Mouse (Mus musculus) ovary, adult 18-20 months (tissue): ENCODE measurements around the gene Cybrd1.

Experiments
- DNase-seq: peaks from one replicate; pipeline ENCODE4 v3.0.0; 2022; ENCODE audit warnings: low spot score, mixed read lengths

Gene Cybrd1

GRCm38 (mm10) chr2:71123591-71123990 lies 5.9 kb downstream of the Cybrd1 start:
- no peak for DNase-seq

GRCm38 (mm10) chr2:71127779-71128534 lies 10.2 kb downstream of the Cybrd1 start:
- no peak for DNase-seq

GRCm38 (mm10) chr2:71130366-71130765 lies 12.6 kb downstream of the Cybrd1 start:
- no peak for DNase-seq

GRCm38 (mm10) chr2:71131866-71132496 lies 14.3 kb downstream of the Cybrd1 start:
- no peak for DNase-seq

GRCm38 (mm10) chr2:71134041-71134505 lies 16.4 kb downstream of the Cybrd1 start:
- DNase-seq: peak; percentile 42

- DNase-seq: no peak
Measured at GRCm38 (mm10) chr2:71134836-71135235, 17.1 kb downstream of the Cybrd1 start.

GRCm38 (mm10) chr2:71140622-71141021 lies 22.9 kb downstream of the Cybrd1 start:
- no peak for DNase-seq

GRCm38 (mm10) chr2:71142410-71142809 lies 24.7 kb downstream of the Cybrd1 start:
- no peak for DNase-seq

GRCm38 (mm10) chr2:71145853-71146252 lies 28.1 kb downstream of the Cybrd1 start:
- DNase-seq: no peak

GRCm38 (mm10) chr2:71146266-71146665 lies 28.5 kb downstream of the Cybrd1 start:
- DNase-seq: no peak

GRCm38 (mm10) chr2:71147816-71148215 lies 30.1 kb downstream of the Cybrd1 start:
- DNase-seq: no peak

GRCm38 (mm10) chr2:71152170-71152569 lies 34.4 kb downstream of the Cybrd1 start:
- no peak for DNase-seq

GRCm38 (mm10) chr2:71155486-71155885 lies 37.8 kb downstream of the Cybrd1 start:
- no peak for DNase-seq

GRCm38 (mm10) chr2:71156446-71156845 lies 38.7 kb downstream of the Cybrd1 start:
- peak; percentile 48 for DNase-seq

GRCm38 (mm10) chr2:71157881-71158280 lies 40.2 kb downstream of the Cybrd1 start:
- DNase-seq: no peak

- DNase-seq: no peak
Measured at GRCm38 (mm10) chr2:71159576-71160306, 42.0 kb downstream of the Cybrd1 start.

GRCm38 (mm10) chr2:71160307-71160861 lies 42.7 kb downstream of the Cybrd1 start:
- no peak for DNase-seq

- no peak for DNase-seq
Measured at GRCm38 (mm10) chr2:71161558-71161957, 43.8 kb downstream of the Cybrd1 start.

- no peak for DNase-seq
Measured at GRCm38 (mm10) chr2:71162831-71163621, 45.3 kb downstream of the Cybrd1 start.

GRCm38 (mm10) chr2:71167211-71167610 lies 49.5 kb downstream of the Cybrd1 start:
- DNase-seq: no peak

- DNase-seq: no peak
Measured at GRCm38 (mm10) chr2:71168461-71169021, 50.8 kb downstream of the Cybrd1 start.
